Mouse (Mus musculus) CD4-positive, CD25-positive, alpha-beta regulatory T cell, adult 2 months (primary cell): Measurements from ENCODE around the gene Syne1.

Source experiments
- DNase-seq: peaks from one replicate; pipeline ENCODE4 v3.0.0-alpha.2; 2012; ENCODE audit warnings: low read depth, low spot score

Gene Syne1

DNA sequence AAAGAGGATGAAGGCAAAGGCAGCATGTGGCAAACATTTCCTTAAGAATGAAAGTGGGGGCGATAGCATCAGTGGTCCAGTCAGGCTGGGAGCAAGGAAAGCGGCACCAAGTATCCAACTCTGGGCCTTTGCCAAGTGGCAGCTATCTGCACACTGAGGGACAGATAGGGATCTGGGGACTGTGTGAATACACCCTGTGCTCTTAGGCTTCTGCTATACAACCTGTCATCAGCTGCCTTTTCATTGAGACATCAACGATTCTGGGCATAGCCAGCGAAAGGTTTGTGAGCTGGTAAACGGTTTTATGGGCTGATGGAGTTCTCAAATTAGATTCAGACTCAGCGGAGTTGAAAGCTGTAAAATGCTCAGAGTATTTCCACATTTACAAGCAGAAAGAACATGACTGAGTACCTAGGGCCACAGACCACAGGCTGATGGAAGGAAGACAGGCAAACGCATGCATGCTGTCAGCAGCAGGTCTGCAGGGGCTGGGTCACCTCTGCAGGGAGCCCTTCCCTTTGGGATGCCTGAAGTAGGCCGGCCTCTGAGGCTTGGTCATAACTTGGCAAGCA is 542.4 kb downstream of the Syne1 start:
- DNase-seq, result no peak

DNA sequence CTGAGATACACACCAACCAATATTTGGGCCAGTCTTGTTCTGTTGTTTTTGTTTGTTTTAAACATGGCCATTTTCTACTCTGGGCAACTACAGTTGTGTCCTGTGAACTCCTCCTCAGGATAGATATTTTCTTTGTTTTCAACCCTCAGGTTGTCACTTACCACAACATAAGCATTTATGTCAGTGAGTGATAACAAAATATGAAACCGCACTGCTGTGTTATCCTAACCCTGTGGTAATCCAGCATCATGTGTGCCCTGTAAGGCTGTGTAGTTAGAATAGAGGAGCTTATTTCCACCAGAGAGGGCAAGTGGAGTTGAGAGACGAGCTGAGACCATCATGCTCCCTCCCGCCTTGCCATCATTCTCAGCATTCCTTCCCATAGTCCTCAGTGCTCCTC is 554.7 kb downstream of the Syne1 start:
- no peak for DNase-seq

DNA sequence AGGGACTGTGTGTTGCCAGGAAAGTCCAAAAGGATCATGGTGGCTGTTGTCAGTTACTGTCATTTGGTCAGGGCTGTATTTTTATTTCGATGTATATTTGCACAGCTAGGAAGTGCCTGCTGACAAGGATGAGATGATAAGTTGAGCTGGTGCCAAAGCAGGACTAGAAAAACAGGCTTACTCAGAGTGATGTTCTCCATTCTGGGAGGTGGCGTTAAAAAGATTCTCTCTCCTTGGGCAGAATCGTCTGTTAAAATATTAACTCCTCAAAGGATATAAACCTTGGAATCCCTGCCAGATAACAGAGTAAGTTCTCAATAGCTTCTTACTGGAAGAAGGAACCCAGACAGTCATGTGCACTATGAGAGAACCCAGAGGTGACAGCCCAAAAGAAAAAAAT is 557.5 kb downstream of the Syne1 start:
- no peak for DNase-seq

DNA sequence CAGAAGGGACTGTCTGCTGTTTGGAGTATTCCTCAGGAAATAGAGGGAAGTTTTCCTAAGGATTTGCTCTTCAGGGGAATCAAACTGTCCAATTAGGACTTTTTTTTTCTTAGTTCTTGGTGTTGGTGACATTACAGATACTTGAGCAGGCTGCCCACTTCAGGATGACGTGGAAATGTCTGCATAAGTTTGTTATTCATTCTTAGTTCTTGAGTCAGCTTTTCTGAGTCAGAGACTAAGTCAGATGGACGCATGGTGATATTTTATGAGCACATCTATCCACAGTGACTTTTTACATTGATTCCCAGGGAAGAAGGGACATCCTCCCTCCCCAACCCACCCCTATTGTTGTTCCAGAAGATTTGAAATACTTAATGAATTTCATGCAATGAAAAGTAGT is 567.4 kb downstream of the Syne1 start:
- DNase-seq, result no peak

DNA sequence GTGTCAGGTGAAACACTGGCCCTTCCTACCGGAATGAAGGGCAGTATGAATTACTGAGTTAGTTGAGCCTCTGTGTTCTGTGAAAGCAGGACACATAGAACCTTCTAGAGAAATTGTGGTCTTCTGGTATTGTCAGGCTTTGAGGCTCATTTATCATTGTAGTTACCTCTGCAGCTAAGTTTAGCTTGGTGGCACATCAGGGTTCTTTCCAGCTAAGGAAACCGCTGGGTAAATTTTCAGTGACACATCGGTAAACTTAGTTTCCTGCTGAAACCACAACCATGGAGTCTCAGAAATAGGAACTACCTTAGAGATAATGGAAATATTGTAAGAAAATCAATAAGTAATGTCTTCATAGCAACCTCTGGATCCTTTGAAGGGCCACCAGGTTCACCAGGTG is 573.9 kb downstream of the Syne1 start:
- DNase-seq, result no peak

DNA sequence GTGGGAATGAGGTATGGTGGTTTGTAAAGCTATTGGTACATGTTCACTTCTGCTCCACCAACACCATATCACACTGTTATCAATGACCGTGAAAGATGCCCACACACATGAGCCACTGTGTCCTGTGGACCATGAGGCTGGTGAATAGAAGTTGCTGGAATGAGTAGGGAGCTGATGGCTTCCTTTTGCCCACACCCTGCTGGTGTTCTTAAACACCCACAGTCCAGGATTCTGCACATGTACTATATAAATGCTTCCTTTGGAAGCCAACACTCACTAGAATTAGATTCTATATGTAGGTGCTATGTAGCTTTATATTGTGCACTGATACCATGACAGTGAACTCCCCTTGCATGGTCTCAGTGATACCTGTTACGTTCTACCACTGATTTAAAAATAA is 574.7 kb downstream of the Syne1 start:
- no peak for DNase-seq

DNA sequence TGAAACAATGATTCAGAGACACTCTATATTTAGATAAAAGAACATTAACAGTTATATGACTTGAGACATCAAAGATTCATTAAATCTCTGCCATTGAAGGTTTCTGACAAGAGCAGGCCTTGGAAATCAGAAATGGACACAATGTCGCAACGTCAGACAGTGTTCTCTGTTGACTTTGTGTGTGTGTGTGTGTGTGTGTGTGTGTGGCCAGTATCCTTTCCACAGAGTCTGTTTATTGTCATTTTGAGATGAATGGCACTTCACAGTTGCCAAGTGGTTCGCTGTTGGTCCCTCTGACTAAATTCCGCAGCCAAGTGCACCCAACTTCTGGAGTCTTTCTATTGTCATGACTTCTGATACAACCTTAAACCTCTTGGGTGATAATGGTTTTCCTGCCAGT is 577.0 kb downstream of the Syne1 start:
- no peak for DNase-seq

DNA sequence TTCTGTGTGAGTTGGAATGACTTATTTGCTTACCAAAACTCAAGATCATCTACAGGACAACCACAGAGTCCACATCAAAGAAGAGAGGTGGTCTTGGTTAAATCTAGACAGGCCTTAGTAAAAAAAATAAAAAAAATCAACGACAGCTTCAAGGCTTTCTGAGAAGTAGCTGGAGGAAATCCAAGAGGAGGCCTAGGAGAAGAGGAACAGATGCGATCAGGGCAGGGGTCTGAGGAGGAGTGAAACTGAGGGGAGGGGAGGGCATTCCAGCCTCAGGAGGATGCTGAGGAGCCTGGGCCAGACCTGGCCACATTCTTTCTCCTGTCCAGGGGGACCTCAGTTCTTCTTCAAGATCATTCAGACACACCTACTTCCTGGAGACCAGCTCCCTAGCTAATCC is 579.3 kb downstream of the Syne1 start:
- DNase-seq, result no peak

DNA sequence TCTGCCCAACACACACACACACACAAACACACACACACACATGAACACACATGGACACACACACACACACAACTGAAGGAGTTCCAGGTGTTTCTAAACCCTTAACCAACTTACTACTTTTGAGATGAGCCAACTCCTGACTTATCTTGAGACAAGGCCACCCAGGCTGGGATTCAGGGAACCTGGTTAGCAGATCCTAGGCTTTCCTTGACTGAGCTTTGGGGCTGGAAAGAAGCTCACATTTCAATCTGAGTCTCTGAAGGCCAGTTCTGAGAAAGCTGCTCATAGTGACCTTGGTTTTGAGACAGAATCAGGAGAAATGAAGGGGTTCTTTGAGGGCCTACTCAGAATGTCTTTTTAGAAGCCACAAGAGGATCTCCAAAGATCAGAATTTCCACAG is 579.7 kb downstream of the Syne1 start:
- DNase-seq, result no peak

DNA sequence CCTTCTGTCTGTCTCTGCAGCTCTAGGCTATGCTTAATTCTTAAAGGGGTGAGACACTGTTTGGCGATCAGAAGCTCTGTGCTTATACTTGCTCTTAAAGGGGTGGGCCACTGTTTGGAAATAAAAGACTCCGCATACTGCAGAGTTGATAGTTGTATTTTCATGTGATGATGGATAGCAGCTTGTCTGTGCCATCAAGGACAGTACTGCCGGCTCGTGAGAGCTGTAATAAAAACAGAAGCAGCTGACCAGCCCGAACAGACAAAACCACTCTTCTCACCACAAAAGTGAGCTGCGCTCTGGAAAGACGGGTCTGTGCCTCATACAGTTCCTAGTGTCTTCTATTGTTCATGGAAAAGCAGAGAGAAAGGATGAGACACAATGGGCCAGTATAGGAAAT is 580.1 kb downstream of the Syne1 start:
- DNase-seq, result no peak
